Mouse (Mus musculus) heart, postnatal 0 days (tissue): ENCODE results near the gene Acot8.

Experiments used
- CTCF ChIP-seq: IDR thresholded peaks from 2 replicates; pipeline ENCODE4 v1.5.1; 2016; ENCODE audit warnings: antibody characterized with exemption, control low read depth, low read depth
- EP300 ChIP-seq: IDR thresholded peaks from 2 replicates; pipeline ENCODE4 v1.6.1; 2016; ENCODE audit warnings: antibody characterized with exemption, low read depth

GRCm38 (mm10) chr2:164792400-164793190 lies 12.1 kb downstream of the Acot8 start:
- TF ChIP-seq CTCF (no peak), EP300 (no peak)
